Mouse (Mus musculus) midbrain, embryonic 10.5 days (tissue): ENCODE measurements around the gene Iqcj. TPM values are rescaled to one million over a fixed set of nuclear protein-coding genes. Genes with fewer than 3 reads are reported as not detected.
"Not testable (repeated sequence)": the region's sequence is repeated elsewhere in the genome, so short reads cannot be mapped to it uniquely, and the experiment has no call there.

ENCODE experiments used
- DNase-seq: peaks from one replicate; pipeline ENCODE4 v3.0.0-alpha.2; 2017; ENCODE audit warnings: low spot score
- H3K27ac ChIP-seq: fragments of 300-500 bp; sonication (generic); replicated peaks from 2 replicates; pipeline ENCODE4 v1.5.1; 2016; ENCODE audit warnings: mild to moderate bottlenecking
- H3K27me3 ChIP-seq: fragments of 300-500 bp; sonication (generic); 2 replicates; pipeline ENCODE4 v1.6.1; 2016; ENCODE audit warnings: low read depth, mild to moderate bottlenecking; ENCODE audit not compliant: poor library complexity, severe bottlenecking
- H3K36me3 ChIP-seq: fragments of 300-500 bp; sonication (generic); 2 replicates; pipeline ENCODE4 v1.6.1; 2016; ENCODE audit warnings: mild to moderate bottlenecking, moderate library complexity
- H3K4me1 ChIP-seq: fragments of 300-500 bp; sonication (generic); 2 replicates; pipeline ENCODE4 v1.6.1; 2016
- H3K4me3 ChIP-seq: fragments of 300-500 bp; sonication (generic); 2 replicates; pipeline ENCODE4 v1.5.1; 2016; ENCODE audit warnings: mild to moderate bottlenecking, moderate library complexity
- H3K9me3 ChIP-seq: fragments of 300-500 bp; sonication (generic); replicated peaks from 2 replicates; pipeline ENCODE4 v1.6.1; 2016; ENCODE audit warnings: mild to moderate bottlenecking
- WGBS: fragments of 180-500 bp; shearing (Covaris S2); methylation state at CpG from one replicate; pipeline ENCODE4 v1.1.7; 2016; 5-methylcytosine and 5-hydroxymethylcytosine counted together
- polyA plus RNA-seq: library from polyadenylated mRNA; unstranded; fragments of >200 nt; fragmentation: Nextera tagmentation; extraction: Ambion mirVana; gene quantifications from 2 replicates; pipeline ENCODE4 v1.2.1, GENCODE M21; 2016

Iqcj gene
- polyA plus RNA-seq, 1 experiment from 2014 or later = 0.20 TPM

GRCm38 (mm10) chr3:68055071-68055470 is 163.1 kb downstream of the Iqcj start:
- H3K27me3 ChIP-seq = peaks cover 8% of the 10 kb centered on the region; the same call in 1 of the 2 replicates
- H3K27ac ChIP-seq = no peak overlapping the region
- no peaks in the 10 kb centered on the region for H3K9me3 ChIP-seq
- 74% methylated on average over 13 of the region's 13 CpGs for WGBS
- no peak for DNase-seq
- H3K36me3 ChIP-seq = no peaks in the 10 kb centered on the region
- H3K4me3 ChIP-seq = no peak overlapping the region
- no peaks in the 10 kb centered on the region for H3K4me1 ChIP-seq

DNA sequence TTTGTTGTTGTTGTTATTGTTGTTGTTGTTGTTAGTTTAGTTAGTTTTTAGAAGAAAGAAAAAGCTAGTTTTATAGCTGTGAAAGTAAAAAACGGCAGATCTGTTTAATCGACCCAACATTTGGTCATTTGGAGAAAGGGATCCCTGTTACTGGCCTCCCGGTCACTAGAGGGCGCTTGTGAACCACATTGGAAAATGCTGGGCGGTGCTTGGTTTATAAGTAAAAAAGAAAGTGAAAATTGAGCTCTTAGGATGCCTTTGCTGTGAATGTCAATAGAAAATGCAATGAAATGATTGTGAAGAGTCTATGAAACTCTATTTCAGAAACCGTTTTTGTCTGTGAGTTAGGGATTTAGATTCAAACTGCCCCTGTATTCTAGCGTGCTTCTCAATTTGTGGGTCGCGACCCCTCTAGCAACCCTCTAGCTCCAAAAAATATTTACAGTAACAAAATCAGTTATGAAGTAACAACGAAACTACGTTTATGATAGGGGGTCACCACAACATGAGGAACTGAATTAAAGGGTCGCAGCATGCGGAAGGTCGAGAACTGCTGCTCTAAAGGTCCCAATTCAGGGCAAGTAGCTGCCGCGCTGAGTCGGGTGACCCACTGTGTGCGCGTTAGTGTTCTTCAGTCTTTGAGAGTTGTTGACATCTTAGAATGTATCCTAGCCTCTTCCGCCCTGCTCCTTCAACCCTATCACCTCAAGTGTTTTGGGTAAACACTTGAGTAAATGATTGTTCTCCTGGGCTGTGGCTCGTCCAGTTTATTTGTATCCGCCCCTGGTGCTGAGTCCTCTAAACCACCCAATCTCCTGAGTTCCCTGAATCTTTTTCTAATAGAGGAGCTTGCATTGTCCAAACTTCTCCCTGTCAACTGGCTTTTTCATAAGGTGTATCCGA is 164.6 kb downstream of the Iqcj start:
- no peak overlapping the region for H3K27ac ChIP-seq
- peak; percentile 58 for DNase-seq
- 57% methylated on average over 23 of the region's 23 CpGs for WGBS
- H3K36me3 ChIP-seq = no peaks in the 10 kb centered on the region
- no peaks in the 10 kb centered on the region for H3K4me1 ChIP-seq
- H3K27me3 ChIP-seq = peaks cover 8% of the 10 kb centered on the region; the same call in 1 of the 2 replicates
- H3K9me3 ChIP-seq = no peaks in the 10 kb centered on the region
- H3K4me3 ChIP-seq = peak overlapping the region; percentile 35

- 46% methylated on average over 2 of the region's 2 CpGs for WGBS
- no peaks in the 10 kb centered on the region for H3K4me1 ChIP-seq
- no peak overlapping the region for H3K4me3 ChIP-seq
- no peak overlapping the region for H3K27ac ChIP-seq
- no peaks in the 10 kb centered on the region for H3K9me3 ChIP-seq
- no peaks in the 10 kb centered on the region for H3K36me3 ChIP-seq
- peaks cover 8% of the 10 kb centered on the region; the same call in 1 of the 2 replicates for H3K27me3 ChIP-seq
- peak; percentile 25 for DNase-seq
These were observed 167.3 kb downstream of the Iqcj start for GRCm38 (mm10) chr3:68059162-68059800.

DNA sequence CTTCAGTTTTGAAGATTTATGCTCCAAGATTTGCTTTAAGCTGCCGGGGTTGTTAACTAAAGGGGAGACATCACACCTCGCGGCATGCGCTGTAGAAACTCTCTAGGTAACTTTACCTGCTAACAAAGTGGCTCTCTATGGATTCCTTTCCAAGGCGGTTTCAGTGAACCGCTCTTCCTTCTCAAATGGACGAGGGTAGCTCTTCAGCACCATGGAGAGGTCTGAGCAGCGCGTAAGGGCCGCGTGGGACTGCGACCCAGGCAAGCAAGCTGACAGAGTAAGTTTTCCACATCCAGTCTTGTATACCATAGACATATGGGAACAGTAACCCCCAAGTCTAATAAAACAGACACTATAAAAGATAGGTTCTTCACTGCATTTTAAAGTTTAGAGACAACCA is 172.7 kb downstream of the Iqcj start, which contains the start of gene Schip1:
Gene Schip1 (plus strand): TSS at position 72 of the 400 bp plus-strand sequence.
- DNase-seq = peak; percentile 40
- H3K9me3 ChIP-seq = no peaks in the 10 kb centered on the region
- no peak within 1 kb of the TSS for H3K4me3 ChIP-seq
- 40% methylated on average over 12 of the region's 12 CpGs for WGBS
- no peaks in the 10 kb centered on the region for H3K36me3 ChIP-seq
- no peak within 1 kb of the TSS for H3K27ac ChIP-seq
- no peaks in the 10 kb centered on the region for H3K27me3 ChIP-seq
- no peaks in the 10 kb centered on the region for H3K4me1 ChIP-seq

DNA sequence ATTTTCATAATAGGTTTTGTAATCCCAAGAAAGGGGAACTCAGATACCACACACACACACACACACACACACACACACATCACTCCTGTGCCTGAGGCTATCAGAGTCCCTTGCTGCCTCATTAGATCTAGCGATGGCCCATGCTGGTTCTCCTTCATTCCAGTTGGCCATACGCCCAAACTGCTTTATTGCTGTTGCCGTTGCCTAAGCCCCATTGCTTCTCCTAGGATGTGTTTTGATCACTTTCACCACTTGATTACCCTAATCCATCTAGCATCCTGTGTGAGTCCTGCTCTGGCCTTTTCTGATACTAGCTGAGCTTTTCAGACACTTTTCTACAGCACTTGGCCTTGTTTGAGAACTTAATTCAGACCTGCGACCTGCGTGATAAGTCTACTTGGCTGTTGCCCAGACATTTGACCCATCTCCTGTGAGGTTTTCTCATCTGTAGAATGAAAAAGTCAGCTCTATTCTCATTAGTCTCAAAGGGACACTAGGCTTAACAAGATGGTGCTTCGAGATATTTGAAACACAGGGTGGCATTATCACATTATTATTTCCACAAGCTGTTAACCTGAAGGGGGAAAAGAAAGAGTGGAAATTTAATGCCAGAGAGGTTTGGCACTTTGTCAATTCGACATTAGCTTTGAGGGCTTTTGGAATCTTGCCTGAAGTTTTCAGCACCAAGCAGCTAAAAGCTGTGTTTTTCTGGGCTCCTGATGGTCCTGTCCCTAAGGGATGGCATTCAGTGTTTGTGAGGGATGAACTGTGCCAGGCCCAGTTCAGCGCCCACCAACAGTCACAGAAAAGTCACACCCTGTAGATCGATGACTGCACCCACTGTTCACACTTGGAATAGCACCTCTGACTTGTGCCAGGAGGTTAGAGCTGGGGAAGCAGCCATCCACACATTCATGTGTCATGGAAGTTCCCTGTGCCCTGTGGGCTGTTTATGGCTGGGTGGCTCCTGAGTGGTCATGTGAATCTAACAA is 179.7 kb downstream of the Iqcj start:
- no peaks in the 10 kb centered on the region for H3K36me3 ChIP-seq
- no peaks in the 10 kb centered on the region for H3K27me3 ChIP-seq
- no peak for DNase-seq
- 86% methylated on average over 9 of the region's 9 CpGs for WGBS
- no peaks in the 10 kb centered on the region for H3K9me3 ChIP-seq
- peaks cover 3% of the 10 kb centered on the region; the same call in 1 of the 2 replicates for H3K4me1 ChIP-seq
- no peak overlapping the region for H3K4me3 ChIP-seq
- no peak overlapping the region for H3K27ac ChIP-seq

DNA sequence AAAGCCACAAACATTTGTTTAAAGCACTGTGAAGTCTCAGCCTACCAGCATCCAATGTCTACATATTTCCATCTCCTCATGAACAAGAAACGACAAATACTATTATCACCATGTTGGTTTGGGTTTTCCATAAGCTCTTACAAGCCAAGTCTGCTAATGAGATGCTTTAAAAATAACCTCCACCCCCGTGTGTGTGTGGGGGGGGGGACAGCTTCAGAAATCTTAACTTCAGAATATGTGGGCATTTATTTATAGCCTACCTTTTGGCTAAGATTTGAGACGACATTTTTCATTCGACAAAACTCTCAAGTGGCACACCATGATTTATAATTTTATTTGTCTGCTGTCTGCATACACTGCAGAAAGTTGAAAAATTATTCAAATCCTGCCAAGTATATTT is 185.4 kb downstream of the Iqcj start:
- H3K4me3 ChIP-seq = no peak overlapping the region
- H3K27me3 ChIP-seq = no peaks in the 10 kb centered on the region
- H3K36me3 ChIP-seq = no peaks in the 10 kb centered on the region
- H3K4me1 ChIP-seq = no peaks in the 10 kb centered on the region
- H3K27ac ChIP-seq = no peak overlapping the region
- no peak for DNase-seq
- H3K9me3 ChIP-seq = no peaks in the 10 kb centered on the region
- 82% methylated on average over 4 of the region's 4 CpGs for WGBS

- 81% methylated on average over 2 of the region's 2 CpGs for WGBS
- no peaks in the 10 kb centered on the region for H3K4me1 ChIP-seq
- no peaks in the 10 kb centered on the region for H3K36me3 ChIP-seq
- H3K27me3 ChIP-seq = no peaks in the 10 kb centered on the region
- H3K9me3 ChIP-seq = no peaks in the 10 kb centered on the region
- no peak for DNase-seq
- no peak overlapping the region for H3K27ac ChIP-seq
- H3K4me3 ChIP-seq = no peak overlapping the region
These were observed 193.0 kb downstream of the Iqcj start for GRCm38 (mm10) chr3:68085024-68085423.

- no peaks in the 10 kb centered on the region for H3K27me3 ChIP-seq
- H3K36me3 ChIP-seq = no peaks in the 10 kb centered on the region
- H3K4me1 ChIP-seq = no peaks in the 10 kb centered on the region
- no peak overlapping the region for H3K27ac ChIP-seq
- no peak overlapping the region for H3K4me3 ChIP-seq
- H3K9me3 ChIP-seq = no peaks in the 10 kb centered on the region
- DNase-seq = no peak
- 90% methylated on average over 4 of the region's 4 CpGs for WGBS
These were observed 200.1 kb downstream of the Iqcj start for GRCm38 (mm10) chr3:68092108-68092507.

DNA sequence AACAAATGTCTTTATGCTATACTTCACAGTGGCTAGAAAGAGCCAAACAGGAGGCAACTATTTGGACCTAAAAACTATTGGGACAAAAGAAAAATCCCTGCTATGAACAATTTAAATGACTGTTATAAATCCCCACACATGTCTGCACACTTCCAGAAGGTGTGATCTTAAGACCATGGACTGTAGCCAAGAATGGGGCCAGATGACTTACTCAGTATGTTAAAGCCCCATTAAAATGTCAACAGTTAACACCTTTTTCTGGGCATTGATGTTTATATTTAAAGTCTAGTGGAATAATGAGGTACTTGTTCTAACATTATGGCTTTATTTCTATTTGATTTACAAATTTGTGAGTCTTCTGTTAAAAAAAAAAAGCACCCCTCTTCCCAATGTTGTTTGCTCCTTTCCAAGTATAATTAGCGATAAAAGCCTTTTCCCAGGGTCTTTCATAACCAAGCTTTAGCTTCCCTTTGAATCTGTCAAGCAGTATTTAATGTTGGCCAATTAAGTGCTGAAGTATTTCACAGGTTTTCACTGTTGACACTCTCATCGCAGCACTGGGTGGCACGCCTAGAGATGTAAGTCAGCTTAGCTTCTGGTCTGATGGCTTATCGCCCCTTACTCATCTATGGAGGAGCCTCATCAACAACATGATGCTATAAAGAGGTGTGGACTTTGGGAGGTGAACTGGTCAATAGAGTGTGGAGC is 204.9 kb downstream of the Iqcj start:
- H3K4me1 ChIP-seq = no peaks in the 10 kb centered on the region
- no peak overlapping the region for H3K4me3 ChIP-seq
- H3K36me3 ChIP-seq = no peaks in the 10 kb centered on the region
- DNase-seq = no peak
- H3K27ac ChIP-seq = no peak overlapping the region
- H3K27me3 ChIP-seq = no peaks in the 10 kb centered on the region
- no peaks in the 10 kb centered on the region for H3K9me3 ChIP-seq
- WGBS = 85% methylated on average over 4 of the region's 4 CpGs

- not testable (repeated sequence) for DNase-seq, H3K27me3 ChIP-seq, H3K9me3 ChIP-seq, H3K4me3 ChIP-seq, H3K27ac ChIP-seq, H3K36me3 ChIP-seq, H3K4me1 ChIP-seq
- WGBS = 84% methylated on average over 6 of the region's 6 CpGs
These were observed 207.5 kb downstream of the Iqcj start for GRCm38 (mm10) chr3:68099561-68099960.

- no peak for DNase-seq
- H3K9me3 ChIP-seq = no peaks in the 10 kb centered on the region
- 82% methylated on average over 4 of the region's 4 CpGs for WGBS
These were observed 209.3 kb downstream of the Iqcj start for GRCm38 (mm10) chr3:68101343-68101742.

More at GRCm38 (mm10) chr3:68101343-68101742, 209.3 kb downstream of the Iqcj start:
- Histone ChIP-seq H3K27me3 (no peaks in the 10 kb centered on the region), H3K4me3 (no peak overlapping the region), H3K27ac (no peak overlapping the region), H3K4me1 (no peaks in the 10 kb centered on the region), H3K36me3 (no peaks in the 10 kb centered on the region)
